Mouse (Mus musculus): ENCODE results near the gene Hspb2. TPM values are rescaled to one million over a fixed set of nuclear protein-coding genes. Genes with fewer than 3 reads are reported as not detected.

The Hspb2 gene
- total and polyA plus RNA-seq, 3 experiments = not detected

GRCm38 (mm10) chr9:50796776-50797175 is 44.6 kb upstream of the Hspb2 start:
- Histone ChIP-seq H3K4me3 (ENCODE audit: control insufficient read depth in 1 of 2, insufficient read depth in 1 of 2, low read depth in 2 of 2, low read length in 2 of 2) (no peak overlapping the region), H3K9ac (ENCODE audit: control insufficient read depth, low read depth, low read length, poor library complexity, severe bottlenecking) (no peak overlapping the region), H3K27me3 (ENCODE audit: control insufficient read depth in 1 of 2, insufficient read depth in 2 of 2, low read length in 2 of 2) (no peaks in the 10 kb centered on the region), H3K36me3 (ENCODE audit: control insufficient read depth in 1 of 2, insufficient read depth in 2 of 2, low read length in 2 of 2) (peaks cover 0 to 3% of the 10 kb centered on the region in 2 experiments; a peak in 2 of 4 replicates), H3K9me3 (replicated peaks; ENCODE audit: insufficient read depth, low read length) (no peaks in the 10 kb centered on the region), H3K27ac (ENCODE audit: control insufficient read depth, low read depth, low read length) (no peak overlapping the region), H3K4me1 (ENCODE audit: control insufficient read depth in 1 of 2, insufficient read depth in 2 of 2, low read length in 2 of 2) (no peaks in the 10 kb centered on the region), H3K79me2 (ENCODE audit: control insufficient read depth, insufficient read depth, low read length, poor library complexity) (no peaks in the 10 kb centered on the region)
- DNase-seq (ENCODE audit: low read depth, low spot score) = no peak
- no peak for TF ChIP-seq MEF2A (IDR thresholded peaks at IDR 0.05; ENCODE audit: extremely low read depth, insufficient replicate concordance, low read depth, low read length, poor library complexity, severe bottlenecking)
- TF ChIP-seq TBP (IDR thresholded peaks at IDR 0.05; ENCODE audit: low read depth, low read length) = no peak
- no peak for TF ChIP-seq USF1 (IDR thresholded peaks at IDR 0.05; ENCODE audit: low read depth, low read length)
- TF ChIP-seq KAT2A (conservative IDR thresholded peaks at IDR 0.05; ENCODE audit: low read depth, low read length) = no peak
- TF ChIP-seq POLR2A (IDR thresholded peaks at IDR 0.05; ENCODE audit: control insufficient read depth in 1 of 2, insufficient read depth in 1 of 2, low read depth in 1 of 2, low read length in 2 of 2, poor library complexity in 1 of 2) = no peak
- no peak for TF ChIP-seq GABPA (IDR thresholded peaks at IDR 0.05; ENCODE audit: low read depth, low read length)
- TF ChIP-seq MAZ (IDR thresholded peaks at IDR 0.05; ENCODE audit: low read depth, low read length) = no peak
- TF ChIP-seq E2F4 (IDR thresholded peaks at IDR 0.05; ENCODE audit: borderline replicate concordance, low read depth, low read length) = no peak
- TF ChIP-seq MXI1 (IDR thresholded peaks at IDR 0.05; ENCODE audit: low read depth, low read length) = no peak
- TF ChIP-seq ZC3H11A (IDR thresholded peaks at IDR 0.05; ENCODE audit: low read depth, low read length) = no peak
- TF ChIP-seq ETS1 (IDR thresholded peaks at IDR 0.05; ENCODE audit: low read depth, low read length) = no peak
- no peak for TF ChIP-seq TAL1 (IDR thresholded peaks at IDR 0.05; ENCODE audit: low read length)
- TF ChIP-seq MAX (IDR thresholded peaks at IDR 0.05; ENCODE audit: low read length) = no peak
- TF ChIP-seq UBTF (IDR thresholded peaks at IDR 0.05; ENCODE audit: borderline replicate concordance, insufficient read depth, low read depth, low read length) = no peak
- TF ChIP-seq JUND (IDR thresholded peaks at IDR 0.05; ENCODE audit: low read depth, low read length) = no peak

- H3K79me2 ChIP-seq (ENCODE audit: control insufficient read depth, insufficient read depth, low read length, poor library complexity) = no peaks in the 10 kb centered on the region
- no peak for DNase-seq (ENCODE audit: low read depth, low spot score)
- no peaks in the 10 kb centered on the region for H3K27me3 ChIP-seq (ENCODE audit: control insufficient read depth in 1 of 2, insufficient read depth in 2 of 2, low read length in 2 of 2)
- H3K27ac ChIP-seq (ENCODE audit: control insufficient read depth, low read depth, low read length) = no peak overlapping the region
- H3K4me1 ChIP-seq (ENCODE audit: control insufficient read depth in 1 of 2, insufficient read depth in 2 of 2, low read length in 2 of 2) = no peaks in the 10 kb centered on the region
- TF ChIP-seq NELFE (IDR thresholded peaks at IDR 0.05; ENCODE audit: low read depth, low read length) (no peak), POLR2A (IDR thresholded peaks at IDR 0.05; ENCODE audit: control insufficient read depth in 1 of 2, insufficient read depth in 1 of 2, low read depth in 1 of 2, low read length in 2 of 2, poor library complexity in 1 of 2) (no peak), HCFC1 (IDR thresholded peaks at IDR 0.05; ENCODE audit: low read depth, low read length) (no peak), TBP (IDR thresholded peaks at IDR 0.05; ENCODE audit: low read depth, low read length) (no peak), POLR2AphosphoS5 (IDR thresholded peaks at IDR 0.05; ENCODE audit: borderline replicate concordance, low read depth, low read length) (no peak), SIN3A (IDR thresholded peaks at IDR 0.05; ENCODE audit: low read length) (no peak), MXI1 (IDR thresholded peaks at IDR 0.05; ENCODE audit: low read depth, low read length) (no peak)
- no peaks in the 10 kb centered on the region for H3K9me3 ChIP-seq (replicated peaks; ENCODE audit: insufficient read depth, low read length)
- H3K9ac ChIP-seq (ENCODE audit: control insufficient read depth, low read depth, low read length, poor library complexity, severe bottlenecking) = no peak overlapping the region
- no peak overlapping the region for H3K4me3 ChIP-seq (ENCODE audit: control insufficient read depth in 1 of 2, insufficient read depth in 1 of 2, low read depth in 2 of 2, low read length in 2 of 2)
- H3K36me3 ChIP-seq (ENCODE audit: control insufficient read depth in 1 of 2, insufficient read depth in 2 of 2, low read length in 2 of 2) = no peaks in the 10 kb centered on the region; a peak in 1 of 4 replicates
These were observed 43.1 kb upstream of the Hspb2 start for GRCm38 (mm10) chr9:50795266-50795665.

Data from MEL (cell line).